ENCODE assay signal across 8 mouse cellular contexts in genomic region chr10:80827063-80827869, GRCm38 (mm10). TPM values are rescaled to one million over a fixed set of nuclear protein-coding genes. Genes with fewer than 3 reads are reported as not detected.
A peak's percentile ranks its signal among the peaks of the same experiment; 100 is the strongest.
DNase-seq lines count a peak whose midpoint lies in the region; ATAC-seq lines count a peak whose summit lies in the region.

No protein-coding gene starts in this region.

- H3K4me3 ChIP-seq in kidney, embryonic 16.5 days (ENCODE audit: low read length), result peak overlapping the region; percentile 64
- H3K4me3 ChIP-seq in embryonic facial prominence, embryonic 10.5 days, result peak overlapping the region; percentile 92
- H3K4me3 ChIP-seq in hindbrain, embryonic 15.5 days, result peak overlapping the region; percentile 85
- H3K4me3 ChIP-seq in midbrain, embryonic 15.5 days, result peak overlapping the region; percentile 94

- H3K27me3 ChIP-seq in kidney, embryonic 16.5 days (ENCODE audit: insufficient read depth, low read length), result no peaks in the 10 kb centered on the region
- H3K27me3 ChIP-seq in embryonic facial prominence, embryonic 10.5 days (replicated peaks; ENCODE audit: low read depth, poor library complexity, severe bottlenecking), result 0 out of 2 replicates have a peak, but pooled peaks cover 2% of the 10 kb centered on the region
- no peaks in the 10 kb centered on the region for H3K27me3 ChIP-seq in hindbrain, embryonic 15.5 days
- no peaks in the 10 kb centered on the region for H3K27me3 ChIP-seq in midbrain, embryonic 15.5 days (replicated peaks)

- peaks cover 38% of the 10 kb centered on the region for H3K4me1 ChIP-seq in kidney, embryonic 16.5 days (ENCODE audit: insufficient read depth, low read length)
- H3K4me1 ChIP-seq in embryonic facial prominence, embryonic 10.5 days, result peaks cover 47% of the 10 kb centered on the region
- peaks cover 25% of the 10 kb centered on the region for H3K4me1 ChIP-seq in hindbrain, embryonic 15.5 days (replicated peaks)
- H3K4me1 ChIP-seq in midbrain, embryonic 15.5 days, result peaks cover 25% of the 10 kb centered on the region

- H3K9ac ChIP-seq in kidney, embryonic 16.5 days (replicated peaks; ENCODE audit: low read length), result peak overlapping the region; percentile 96
- peak overlapping the region; percentile 93 for H3K9ac ChIP-seq in hindbrain, embryonic 15.5 days
- peak overlapping the region; percentile 88 for H3K9ac ChIP-seq in midbrain, embryonic 15.5 days

- peak overlapping the region; percentile 90 for H3K27ac ChIP-seq in kidney, embryonic 16.5 days (ENCODE audit: low read length)
- H3K27ac ChIP-seq in embryonic facial prominence, embryonic 10.5 days (replicated peaks), result peak overlapping the region; percentile 97
- peak overlapping the region; percentile 93 for H3K27ac ChIP-seq in hindbrain, embryonic 15.5 days (replicated peaks)
- H3K27ac ChIP-seq in midbrain, embryonic 15.5 days, result peak overlapping the region; percentile 92

- WGBS in kidney, embryonic 16.5 days, result 4% methylated on average over 29 of the region's 29 CpGs
- WGBS in embryonic facial prominence, embryonic 10.5 days, result 9% methylated on average over 29 of the region's 29 CpGs
- WGBS in hindbrain, embryonic 15.5 days, result 8% methylated on average over 29 of the region's 29 CpGs
- 7% methylated on average over 29 of the region's 29 CpGs for WGBS in midbrain, embryonic 15.5 days

- H3K9me3 ChIP-seq in kidney, embryonic 16.5 days (ENCODE audit: low read length), result no peaks in the 10 kb centered on the region
- H3K9me3 ChIP-seq in embryonic facial prominence, embryonic 10.5 days, result no peaks in the 10 kb centered on the region
- no peaks in the 10 kb centered on the region for H3K9me3 ChIP-seq in hindbrain, embryonic 15.5 days
- H3K9me3 ChIP-seq in midbrain, embryonic 15.5 days, result no peaks in the 10 kb centered on the region

- no peak for DNase-seq in kidney, adult 9 months
- DNase-seq in embryonic facial prominence, embryonic 10.5 days (ENCODE audit: low spot score), result no peak
- no peak for DNase-seq in adrenal gland, adult 18-20 months (ENCODE audit: low spot score in 2 of 2)
- DNase-seq in retina, postnatal 1 day, result no peak
- no peak for DNase-seq in cerebellum, adult 8-10 months

- H3K36me3 ChIP-seq in kidney, embryonic 16.5 days (ENCODE audit: insufficient read depth, low read length), result peaks cover 13% of the 10 kb centered on the region
- H3K36me3 ChIP-seq in embryonic facial prominence, embryonic 10.5 days (replicated peaks), result peaks cover 28% of the 10 kb centered on the region
- peaks cover 19% of the 10 kb centered on the region for H3K36me3 ChIP-seq in hindbrain, embryonic 15.5 days
- peaks cover 17% of the 10 kb centered on the region; the same call in 1 of the 2 replicates for H3K36me3 ChIP-seq in midbrain, embryonic 15.5 days (replicated peaks)

- H3K4me2 ChIP-seq in kidney, embryonic 16.5 days (replicated peaks; ENCODE audit: low read depth, low read length), result peak overlapping the region; percentile 94
- H3K4me2 ChIP-seq in hindbrain, embryonic 15.5 days, result peak overlapping the region; percentile 95
- H3K4me2 ChIP-seq in midbrain, embryonic 15.5 days, result peak overlapping the region; percentile 71

- ATAC-seq in kidney, embryonic 16.5 days (ENCODE audit: low FRiP score, low TSS enrichment), result no peak
- ATAC-seq in hindbrain, embryonic 15.5 days (ENCODE audit: low FRiP score, low read depth), result no peak
- no peak for ATAC-seq in midbrain, embryonic 15.5 days (replicated peaks)

RNA-seq across cellular contexts. Expression of gene Oaz1, which starts 0.8 kb away (rescaled TPM):
- polyA plus RNA-seq in kidney, embryonic 16.5 days (2015; fragmentation: Nextera tagmentation; extraction: Ambion mirVana), result 1,744 and 2,086 TPM in 2 replicates
- 2,205 and 2,316 TPM in 2 replicates for polyA plus RNA-seq in embryonic facial prominence, embryonic 10.5 days (2016; fragmentation: Nextera tagmentation; extraction: Ambion mirVana)
- polyA plus RNA-seq in hindbrain, embryonic 15.5 days (2015; fragmentation: Nextera tagmentation; extraction: Ambion mirVana), result 1,303 and 1,311 TPM in 2 replicates
- 1,243 and 1,388 TPM in 2 replicates for polyA plus RNA-seq in midbrain, embryonic 15.5 days (2015; fragmentation: Nextera tagmentation; extraction: Ambion mirVana)
- total RNA-seq in adrenal gland, adult 18-20 months (2021), result 100 to 1,000 TPM; 903 to 981 TPM

RNA-seq across cellular contexts. Expression of gene Jsrp1, which starts 14.0 kb away (rescaled TPM):
- 4.5 and 4.6 TPM in 2 replicates for polyA plus RNA-seq in kidney, embryonic 16.5 days (2015; fragmentation: Nextera tagmentation; extraction: Ambion mirVana)
- polyA plus RNA-seq in embryonic facial prominence, embryonic 10.5 days (2016; fragmentation: Nextera tagmentation; extraction: Ambion mirVana), result 0.26 and 0.52 TPM in 2 replicates
- 0.62 and 0.95 TPM in 2 replicates for polyA plus RNA-seq in hindbrain, embryonic 15.5 days (2015; fragmentation: Nextera tagmentation; extraction: Ambion mirVana)
- polyA plus RNA-seq in midbrain, embryonic 15.5 days (2015; fragmentation: Nextera tagmentation; extraction: Ambion mirVana), result 0.59 and 1.0 TPM in 2 replicates
- 1 to 10 TPM; 4.0 to 7.3 TPM for total RNA-seq in adrenal gland, adult 18-20 months (2021)

RNA-seq across cellular contexts. Expression of gene Lingo3, which starts 16.6 kb away (rescaled TPM):
- 0.66 and 0.71 TPM in 2 replicates for polyA plus RNA-seq in kidney, embryonic 16.5 days (2015; fragmentation: Nextera tagmentation; extraction: Ambion mirVana)
- polyA plus RNA-seq in embryonic facial prominence, embryonic 10.5 days (2016; fragmentation: Nextera tagmentation; extraction: Ambion mirVana), result 1.3 and 1.6 TPM in 2 replicates
- 15.8 and 18.5 TPM in 2 replicates for polyA plus RNA-seq in hindbrain, embryonic 15.5 days (2015; fragmentation: Nextera tagmentation; extraction: Ambion mirVana)
- polyA plus RNA-seq in midbrain, embryonic 15.5 days (2015; fragmentation: Nextera tagmentation; extraction: Ambion mirVana), result 10.4 and 11.7 TPM in 2 replicates
- total RNA-seq in adrenal gland, adult 18-20 months (2021), result 1 to 10 TPM; 4.1 to 6.3 TPM

RNA-seq across cellular contexts. Expression of gene Amh, which starts 22.2 kb away (rescaled TPM):
- polyA plus RNA-seq in kidney, embryonic 16.5 days (2015; fragmentation: Nextera tagmentation; extraction: Ambion mirVana), result 0.70 TPM in 1 of 2 replicates, not detected in the other
- polyA plus RNA-seq in embryonic facial prominence, embryonic 10.5 days (2016; fragmentation: Nextera tagmentation; extraction: Ambion mirVana), result 0.11 and 0.17 TPM in 2 replicates
- 0.14 and 0.21 TPM in 2 replicates for polyA plus RNA-seq in hindbrain, embryonic 15.5 days (2015; fragmentation: Nextera tagmentation; extraction: Ambion mirVana)
- polyA plus RNA-seq in midbrain, embryonic 15.5 days (2015; fragmentation: Nextera tagmentation; extraction: Ambion mirVana), result 0.10 TPM in 2 replicates
- total RNA-seq in adrenal gland, adult 18-20 months (2021), result 1 to 10 TPM in 1 of 2 experiments, under 1 TPM in 1; 0.83 to 1.5 TPM

RNA-seq across cellular contexts. Expression of gene Lsm7, which starts 27.7 kb away (rescaled TPM):
- polyA plus RNA-seq in kidney, embryonic 16.5 days (2015; fragmentation: Nextera tagmentation; extraction: Ambion mirVana), result 248 and 262 TPM in 2 replicates
- polyA plus RNA-seq in embryonic facial prominence, embryonic 10.5 days (2016; fragmentation: Nextera tagmentation; extraction: Ambion mirVana), result 364 TPM in 2 replicates
- 210 and 228 TPM in 2 replicates for polyA plus RNA-seq in hindbrain, embryonic 15.5 days (2015; fragmentation: Nextera tagmentation; extraction: Ambion mirVana)
- 214 and 222 TPM in 2 replicates for polyA plus RNA-seq in midbrain, embryonic 15.5 days (2015; fragmentation: Nextera tagmentation; extraction: Ambion mirVana)
- total RNA-seq in adrenal gland, adult 18-20 months (2021), result 10 to 100 TPM; 22.9 to 34.3 TPM
